Mouse (Mus musculus) CH12.LX (cell line): ENCODE data around the gene Arrb1.

ENCODE experiments used
- CTCF ChIP-seq, 2 experiments: IDR thresholded peaks in 1 of 2; conservative IDR thresholded peaks in 1 of 2; 2 replicates each; pipeline ENCODE4 v1.5.1; 2011 to 2012; ENCODE audit warnings: low read depth in 2 of 2, low read length in 2 of 2, improper control_type of control experiment in 1 of 2, inconsistent platforms in 1 of 2, mild to moderate bottlenecking in 1 of 2, moderate library complexity in 1 of 2
- EP300 ChIP-seq: IDR thresholded peaks from 2 replicates; pipeline ENCODE4 v1.6.1; 2011; ENCODE audit warnings: low read length, improper control_type of control experiment
- HCFC1 ChIP-seq: IDR thresholded peaks from 2 replicates; pipeline ENCODE4 v1.6.1; 2012; ENCODE audit warnings: low read depth, mild to moderate bottlenecking, inconsistent platforms, low read length, improper control_type of control experiment
- MAX ChIP-seq: IDR thresholded peaks from 2 replicates; pipeline ENCODE4 v1.6.1; 2011; ENCODE audit warnings: low read length, improper control_type of control experiment
- MEF2A ChIP-seq: IDR thresholded peaks from 2 replicates; pipeline ENCODE4 v1.6.1; 2014; ENCODE audit warnings: low read depth, mild to moderate bottlenecking, inconsistent platforms, low read length, improper control_type of control experiment, borderline replicate concordance
- NELFE ChIP-seq: IDR thresholded peaks from 2 replicates; pipeline ENCODE4 v1.6.1; 2011; ENCODE audit warnings: low read depth, low read length, improper control_type of control experiment
- POLR2A ChIP-seq: IDR thresholded peaks from 2 replicates; pipeline ENCODE4 v1.6.1; 2011; ENCODE audit warnings: low read depth, mild to moderate bottlenecking, improper control_type of control experiment, low read length
- RAD21 ChIP-seq: IDR thresholded peaks from 2 replicates; pipeline ENCODE4 v1.6.1; 2011; ENCODE audit warnings: low read depth, mild to moderate bottlenecking, low read length, improper control_type of control experiment, moderate library complexity
- TCF12 ChIP-seq: IDR thresholded peaks from 2 replicates; pipeline ENCODE4 v1.6.1; 2014; ENCODE audit warnings: low read depth, mild to moderate bottlenecking, inconsistent platforms, low read length, improper control_type of control experiment
- USF1 ChIP-seq: IDR thresholded peaks from 2 replicates; pipeline ENCODE4 v1.6.1; 2014; ENCODE audit warnings: low read depth, mild to moderate bottlenecking, inconsistent platforms, low read length, improper control_type of control experiment
- ZNF384 ChIP-seq: IDR thresholded peaks from 2 replicates; pipeline ENCODE4 v1.6.1; 2012; ENCODE audit warnings: low read depth, low read length, improper control_type of control experiment, inconsistent platforms

DNA sequence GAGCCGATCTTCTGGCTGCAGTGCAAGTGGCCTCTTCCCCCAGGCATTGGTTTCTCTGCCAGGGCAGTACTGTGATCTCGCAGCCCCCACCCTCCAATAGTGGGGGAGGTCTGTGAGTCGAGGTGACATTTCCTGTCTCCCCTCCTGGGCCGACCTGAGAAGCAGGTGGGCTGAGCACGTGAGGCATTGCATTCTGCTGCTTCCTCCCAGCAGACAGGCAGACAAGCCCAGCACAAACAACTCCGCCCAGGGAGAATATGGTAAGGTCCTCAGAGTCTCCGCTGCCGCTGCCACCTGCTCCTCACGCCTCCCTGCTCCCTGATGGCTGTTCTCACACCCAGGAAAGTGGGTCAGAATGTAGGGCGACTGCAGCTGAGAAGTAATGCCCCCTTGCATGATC, 37.7 kb downstream of the Arrb1 start:
- TF ChIP-seq USF1: no peak
- TF ChIP-seq MEF2A: no peak
- TF ChIP-seq EP300: no peak
- no peak for TF ChIP-seq RAD21
- no peak for TF ChIP-seq TCF12
- TF ChIP-seq CTCF (conservative IDR thresholded peaks at IDR 0.05 in 1 of 2, IDR thresholded peaks at IDR 0.05 in 1 of 2; ENCODE audit: low read depth in 2 of 2, low read length in 2 of 2): no peak
- no peak for TF ChIP-seq POLR2A
- no peak for TF ChIP-seq ZNF384
- no peak for TF ChIP-seq NELFE
- TF ChIP-seq HCFC1: no peak
- no peak for TF ChIP-seq MAX
